Mouse (Mus musculus) hindbrain, embryonic 13.5 days (tissue): ENCODE results near the gene Cd81. TPM values are rescaled to one million over a fixed set of nuclear protein-coding genes. Genes with fewer than 3 reads are reported as not detected.

Source experiments
- ATAC-seq: fragments of 200-750 bp; cut with Nextera tagmentation; 2 replicates; pipeline ENCODE4 v1.8.0; 2017; ENCODE audit warnings: moderate TSS enrichment; ENCODE audit not compliant: low FRiP score
- H3K27ac ChIP-seq: fragments of 300-500 bp; sonication (generic); 2 replicates; pipeline ENCODE4 v1.5.1; 2015; ENCODE audit warnings: inconsistent platforms, mild to moderate bottlenecking, moderate library complexity
- H3K27me3 ChIP-seq: fragments of 300-500 bp; sonication (generic); 2 replicates; pipeline ENCODE4 v1.6.1; 2015; ENCODE audit warnings: mild to moderate bottlenecking, inconsistent platforms
- H3K36me3 ChIP-seq: fragments of 300-500 bp; sonication (generic); 2 replicates; pipeline ENCODE4 v1.6.1; 2015; ENCODE audit warnings: mild to moderate bottlenecking, inconsistent platforms
- H3K4me1 ChIP-seq: fragments of 300-500 bp; sonication (generic); replicated peaks from 2 replicates; pipeline ENCODE4 v1.6.1; 2015; ENCODE audit warnings: inconsistent platforms
- H3K4me2 ChIP-seq: fragments of 300-500 bp; sonication (generic); 2 replicates; pipeline ENCODE4 v1.6.1; 2015; ENCODE audit warnings: inconsistent platforms, mild to moderate bottlenecking, moderate library complexity
- H3K4me3 ChIP-seq: fragments of 300-500 bp; sonication (generic); 2 replicates; pipeline ENCODE4 v1.5.1; 2015; ENCODE audit warnings: mild to moderate bottlenecking, inconsistent platforms
- H3K9ac ChIP-seq: fragments of 300-500 bp; sonication (generic); 2 replicates; pipeline ENCODE4 v1.6.1; 2015; ENCODE audit warnings: mild to moderate bottlenecking, inconsistent platforms
- H3K9me3 ChIP-seq: fragments of 300-500 bp; sonication (generic); 2 replicates; pipeline ENCODE4 v1.6.1; 2016; ENCODE audit warnings: inconsistent platforms
- WGBS: fragments of 180-500 bp; shearing (Covaris S2); methylation state at CpG from one replicate; pipeline ENCODE4 v1.1.7; 2015; 5-methylcytosine and 5-hydroxymethylcytosine counted together
- polyA plus RNA-seq: library from polyadenylated mRNA; unstranded; fragments of >200 nt; fragmentation: Nextera tagmentation; extraction: Ambion mirVana; gene quantifications from 2 replicates; pipeline ENCODE4 v1.2.1, GENCODE M21; 2015

Cd81 gene
- polyA plus RNA-seq, 1 experiment from 2014 or later: 322 TPM

DNA sequence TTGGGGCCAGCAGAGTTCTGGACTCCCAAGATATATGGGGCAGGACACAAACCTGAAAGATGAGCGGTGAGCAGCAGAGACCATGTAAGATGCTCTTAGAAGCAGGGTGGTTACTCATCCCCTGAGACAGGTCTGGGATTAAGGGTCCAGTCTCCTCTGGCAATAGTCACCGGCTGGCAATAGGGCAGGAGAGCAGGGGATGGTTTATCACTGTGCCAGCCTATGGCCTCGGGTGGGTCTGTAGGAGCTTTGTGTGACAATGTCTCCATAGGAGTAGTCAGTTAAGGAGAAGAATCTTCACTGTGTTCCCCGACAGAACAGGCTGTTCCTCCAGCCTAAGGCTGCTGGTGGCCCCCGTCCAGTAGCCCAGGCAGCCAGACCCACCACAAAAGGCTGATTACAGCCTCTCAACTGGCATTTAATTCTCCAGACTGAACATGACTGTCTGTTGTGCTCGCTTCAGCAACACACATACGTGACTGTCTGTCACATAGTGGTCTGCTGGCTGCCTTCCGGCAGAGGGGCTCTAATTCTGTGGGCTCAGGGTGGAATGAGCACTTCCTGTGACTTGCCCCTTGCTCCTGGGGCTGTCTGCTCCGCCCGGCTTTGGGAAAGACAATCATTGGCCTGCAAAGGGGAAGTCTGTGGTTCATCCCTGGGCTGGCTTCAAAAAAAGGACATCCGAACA, 3.1 kb downstream of the Cd81 start:
- WGBS: 80% methylated on average over 11 of the region's 11 CpGs
- H3K9me3 ChIP-seq: no peaks in the 10 kb centered on the region
- H3K4me3 ChIP-seq: no peak overlapping the region
- peak overlapping the region; percentile 89; the same call in 1 of the 2 replicates for H3K9ac ChIP-seq
- H3K27me3 ChIP-seq: no peaks in the 10 kb centered on the region
- no peaks in the 10 kb centered on the region for H3K36me3 ChIP-seq
- ATAC-seq: no peak
- peak overlapping the region; percentile 88 for H3K4me2 ChIP-seq
- H3K4me1 ChIP-seq: peaks cover 68% of the 10 kb centered on the region
- 0 out of 2 replicates have a peak overlapping the region, but pooled peaks have one; percentile 20 for H3K27ac ChIP-seq

DNA sequence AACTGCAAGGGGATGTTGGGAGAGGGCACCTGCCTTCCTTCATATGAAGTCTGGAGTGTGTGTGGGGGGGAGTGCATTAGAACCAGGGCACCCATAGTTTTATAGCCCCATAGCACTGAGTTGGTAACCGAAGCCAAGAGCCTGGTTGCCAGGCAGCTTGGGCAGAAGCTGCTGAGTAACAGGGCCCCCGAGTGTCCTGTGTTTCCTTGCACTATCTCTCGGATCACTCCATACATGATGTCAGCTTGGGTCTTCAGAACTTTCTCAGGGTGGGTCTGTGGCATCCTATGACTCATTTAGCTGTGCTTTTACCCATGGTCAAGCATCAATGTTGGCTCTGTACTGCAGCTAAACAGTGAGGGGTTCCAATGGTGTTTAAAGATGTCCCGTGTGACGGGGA, 4.5 kb downstream of the Cd81 start:
- Histone ChIP-seq H3K4me3 (no peak overlapping the region), H3K36me3 (0 out of 2 replicates have a peak, but pooled peaks cover 4% of the 10 kb centered on the region), H3K4me1 (peaks cover 68% of the 10 kb centered on the region), H3K9me3 (no peaks in the 10 kb centered on the region), H3K9ac (no peak overlapping the region), H3K4me2 (no peak overlapping the region), H3K27me3 (no peaks in the 10 kb centered on the region), H3K27ac (no peak overlapping the region; the same call in 1 of the 2 replicates)
- WGBS: 92% methylated on average over 5 of the region's 5 CpGs
- no peak for ATAC-seq

DNA sequence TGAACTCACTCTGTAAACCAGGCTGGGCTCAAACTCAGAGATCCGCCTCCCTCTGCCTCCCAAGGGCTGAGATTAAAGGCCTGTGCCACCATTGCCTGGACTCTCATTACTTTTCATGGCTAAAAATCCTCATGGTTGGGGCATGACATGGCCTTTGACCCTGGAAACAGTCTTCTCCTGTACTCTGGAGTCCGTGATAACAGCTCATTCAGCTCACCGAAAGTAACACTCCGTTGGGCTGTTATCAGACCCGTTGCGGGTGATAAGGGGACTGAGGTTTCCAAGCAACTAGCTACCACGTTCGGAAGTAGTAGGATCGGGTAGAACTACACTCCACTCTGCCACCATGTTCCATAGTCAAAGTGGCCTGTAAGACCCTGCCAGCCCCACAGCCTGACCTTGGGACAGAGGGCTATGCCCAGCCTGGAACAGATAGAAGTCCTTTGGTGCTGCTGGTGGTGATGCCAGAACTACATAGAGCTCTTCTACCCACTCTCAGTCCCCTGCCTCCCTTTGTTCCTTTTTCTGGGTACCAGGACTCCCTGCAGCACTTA, 5.2 kb downstream of the Cd81 start:
- Histone ChIP-seq H3K9me3 (no peaks in the 10 kb centered on the region), H3K9ac (no peak overlapping the region), H3K27ac (no peak overlapping the region; the same call in 1 of the 2 replicates), H3K4me3 (no peak overlapping the region), H3K27me3 (no peaks in the 10 kb centered on the region), H3K36me3 (peaks cover 10% of the 10 kb centered on the region), H3K4me2 (no peak overlapping the region), H3K4me1 (peaks cover 63% of the 10 kb centered on the region)
- ATAC-seq: no peak
- WGBS: 86% methylated on average over 9 of the region's 9 CpGs

DNA sequence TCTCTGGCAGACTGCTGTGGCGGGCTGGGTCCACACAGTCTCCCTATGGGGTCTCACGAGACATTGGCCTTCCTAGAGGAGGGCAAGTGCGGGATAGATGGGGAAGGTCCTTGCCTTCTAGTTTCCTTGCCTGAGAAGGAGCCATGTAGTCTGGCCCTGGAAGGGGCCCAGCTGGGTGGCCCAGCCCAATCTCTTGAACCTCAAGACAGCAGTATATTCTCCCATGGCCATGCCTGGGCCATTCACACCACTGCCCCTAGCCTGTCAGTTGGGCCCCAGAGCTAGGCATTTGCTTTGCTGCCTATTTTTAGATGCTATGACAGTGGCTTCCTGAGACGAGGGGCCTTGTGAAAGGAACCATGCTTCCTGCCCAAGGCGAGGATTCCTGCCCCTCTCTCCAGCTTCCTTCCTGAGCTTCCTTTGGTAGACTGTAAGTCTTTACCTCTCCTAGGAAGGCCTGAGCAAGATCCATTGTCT, 5.7 kb downstream of the Cd81 start:
- Histone ChIP-seq H3K9me3 (no peaks in the 10 kb centered on the region), H3K27me3 (no peaks in the 10 kb centered on the region), H3K36me3 (peaks cover 15% of the 10 kb centered on the region), H3K4me1 (peaks cover 65% of the 10 kb centered on the region), H3K4me3 (no peak overlapping the region), H3K27ac (peak overlapping the region; percentile 52; the same call in 1 of the 2 replicates), H3K4me2 (no peak overlapping the region), H3K9ac (no peak overlapping the region)
- 82% methylated on average over 5 of the region's 5 CpGs for WGBS
- no peak for ATAC-seq

DNA sequence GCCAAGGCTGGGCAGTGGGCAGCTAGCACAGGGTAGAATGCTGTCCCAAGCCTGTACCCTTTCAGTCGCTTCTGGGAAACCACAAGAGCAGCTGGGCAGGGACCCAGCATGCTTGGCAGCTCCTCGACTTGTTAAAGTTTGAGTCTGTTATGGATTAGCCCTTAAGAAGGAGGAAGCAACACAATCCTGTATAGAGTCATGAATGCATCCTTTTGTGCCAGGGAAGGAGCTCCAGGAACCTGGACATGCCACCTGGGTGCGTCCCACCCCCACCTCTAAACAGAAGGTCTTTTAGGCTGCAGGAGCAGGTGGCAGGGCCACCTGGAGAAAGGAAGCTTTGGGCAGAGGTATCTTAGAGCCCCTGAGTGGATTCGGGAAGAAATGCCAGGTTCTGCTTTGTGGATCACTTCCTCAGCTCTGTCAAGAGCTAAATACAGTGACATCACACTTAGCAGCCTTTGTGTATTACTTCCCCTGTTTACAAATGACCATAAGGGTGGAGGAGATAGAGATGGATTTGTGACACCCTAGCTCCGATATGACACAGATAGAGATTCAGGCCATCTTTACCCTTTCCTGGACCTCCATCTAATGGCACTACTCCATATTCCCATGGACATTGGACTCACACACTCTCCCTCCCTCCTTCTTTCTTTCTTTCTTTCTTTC, 6.8 kb downstream of the Cd81 start:
- WGBS: 85% methylated on average over 5 of the region's 5 CpGs
- Histone ChIP-seq H3K36me3 (peaks cover 26% of the 10 kb centered on the region), H3K27ac (peak overlapping the region; percentile 52; the same call in 1 of the 2 replicates), H3K4me1 (peaks cover 64% of the 10 kb centered on the region), H3K4me2 (no peak overlapping the region), H3K4me3 (no peak overlapping the region), H3K9me3 (no peaks in the 10 kb centered on the region), H3K27me3 (no peaks in the 10 kb centered on the region), H3K9ac (0 out of 2 replicates have a peak overlapping the region, but pooled peaks have one; percentile 26)
- ATAC-seq: no peak

DNA sequence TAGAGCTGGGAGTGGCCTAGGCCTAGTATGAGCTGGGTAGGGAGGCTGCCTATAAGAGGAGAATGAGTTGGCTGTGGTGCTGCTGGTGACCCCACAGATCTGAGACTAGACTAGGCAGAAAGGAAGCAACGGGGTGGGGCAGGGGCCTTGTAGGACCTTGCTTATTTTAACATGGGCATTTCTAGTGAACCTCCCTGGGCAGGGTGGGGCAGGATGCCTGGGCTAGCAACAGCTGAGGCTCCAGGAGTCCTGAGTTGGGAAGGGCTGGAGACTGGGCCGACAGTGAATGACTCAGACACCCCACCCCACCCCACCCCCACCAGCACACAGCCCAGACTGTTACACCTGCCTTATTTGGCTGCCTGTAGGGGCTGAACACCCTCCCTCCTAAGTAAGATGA, 10.2 kb downstream of the Cd81 start:
- no peaks in the 10 kb centered on the region for H3K27me3 ChIP-seq
- H3K36me3 ChIP-seq: peaks cover 60% of the 10 kb centered on the region
- no peak overlapping the region for H3K4me2 ChIP-seq
- 72% methylated on average over 2 of the region's 2 CpGs for WGBS
- ATAC-seq: no peak
- H3K9ac ChIP-seq: no peak overlapping the region
- H3K4me1 ChIP-seq: peaks cover 35% of the 10 kb centered on the region
- no peak overlapping the region for H3K27ac ChIP-seq
- no peaks in the 10 kb centered on the region for H3K9me3 ChIP-seq
- H3K4me3 ChIP-seq: no peak overlapping the region

DNA sequence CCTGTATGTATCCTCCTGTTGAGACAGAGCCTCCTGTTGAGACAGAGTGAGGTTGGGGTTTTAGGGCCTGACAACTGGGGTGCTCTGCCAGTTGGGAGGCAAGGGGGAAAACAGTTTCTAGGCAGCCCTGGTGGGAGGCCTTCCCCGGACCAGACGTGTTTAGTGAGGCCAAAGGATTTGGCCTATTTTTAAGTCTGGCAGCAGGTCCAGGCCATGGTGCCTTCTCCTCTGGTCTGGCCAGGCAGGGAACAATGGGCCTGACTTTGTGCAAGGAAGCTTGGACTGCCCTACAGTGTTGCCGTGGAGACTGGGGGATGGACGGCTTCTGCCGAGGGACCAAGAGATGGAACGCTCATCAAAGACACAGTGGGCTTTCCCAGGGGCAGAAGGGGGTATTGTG, 11.7 kb downstream of the Cd81 start:
- no peak overlapping the region for H3K4me2 ChIP-seq
- no peak overlapping the region for H3K4me3 ChIP-seq
- 0 out of 2 replicates have a peak overlapping the region, but pooled peaks have one; percentile 29 for H3K9ac ChIP-seq
- peaks cover 61% of the 10 kb centered on the region for H3K36me3 ChIP-seq
- H3K9me3 ChIP-seq: no peaks in the 10 kb centered on the region
- peaks cover 31% of the 10 kb centered on the region for H3K4me1 ChIP-seq
- H3K27ac ChIP-seq: peak overlapping the region; percentile 23; the same call in 1 of the 2 replicates
- 38% methylated on average over 6 of the region's 6 CpGs for WGBS
- no peak for ATAC-seq
- H3K27me3 ChIP-seq: no peaks in the 10 kb centered on the region

DNA sequence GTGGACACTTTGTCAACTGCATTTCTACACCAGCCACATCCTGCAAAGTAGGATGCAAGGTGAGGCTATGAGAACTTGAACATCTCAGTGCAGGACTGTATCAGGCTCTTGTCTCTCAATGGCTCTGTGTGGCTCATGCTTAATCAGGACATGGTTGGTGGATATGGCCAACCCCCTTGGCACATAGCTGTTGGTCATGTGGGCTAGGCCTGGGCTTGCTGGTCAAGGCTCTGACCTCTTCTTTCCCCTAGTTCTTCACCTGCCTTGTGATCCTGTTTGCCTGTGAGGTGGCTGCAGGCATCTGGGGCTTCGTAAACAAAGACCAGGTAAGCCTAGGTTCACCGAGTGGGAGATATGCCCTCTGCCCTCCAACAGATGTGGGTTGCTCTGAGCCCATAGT, 13.2 kb downstream of the Cd81 start:
- Histone ChIP-seq H3K4me3 (no peak overlapping the region), H3K36me3 (peaks cover 61% of the 10 kb centered on the region), H3K4me1 (peaks cover 37% of the 10 kb centered on the region), H3K9me3 (no peaks in the 10 kb centered on the region), H3K27me3 (no peaks in the 10 kb centered on the region), H3K9ac (no peak overlapping the region), H3K4me2 (no peak overlapping the region), H3K27ac (no peak overlapping the region)
- ATAC-seq: no peak
- WGBS: 89% methylated on average over 2 of the region's 2 CpGs

DNA sequence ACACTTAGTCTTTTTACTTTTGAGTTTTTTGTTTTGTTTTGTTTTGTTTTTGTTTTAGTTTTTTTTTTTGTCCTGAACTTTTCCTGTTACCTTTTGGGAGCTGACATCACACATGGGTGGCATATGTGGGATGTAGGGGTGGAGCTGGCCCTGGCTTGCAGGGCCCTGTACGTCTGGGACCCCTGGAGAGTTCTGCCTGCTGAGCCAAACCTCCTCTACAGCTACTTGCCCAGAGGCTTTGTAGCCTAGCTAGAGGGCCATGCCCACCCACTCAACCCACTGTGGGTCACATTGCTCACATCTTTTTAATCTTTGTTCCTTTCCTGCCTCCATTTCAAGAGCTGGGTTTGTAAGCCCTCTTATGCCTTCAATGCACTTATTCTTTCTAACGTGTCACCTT, 14.9 kb downstream of the Cd81 start:
- Histone ChIP-seq H3K9ac (peak overlapping the region; percentile 75), H3K4me1 (peaks cover 44% of the 10 kb centered on the region)

DNA sequence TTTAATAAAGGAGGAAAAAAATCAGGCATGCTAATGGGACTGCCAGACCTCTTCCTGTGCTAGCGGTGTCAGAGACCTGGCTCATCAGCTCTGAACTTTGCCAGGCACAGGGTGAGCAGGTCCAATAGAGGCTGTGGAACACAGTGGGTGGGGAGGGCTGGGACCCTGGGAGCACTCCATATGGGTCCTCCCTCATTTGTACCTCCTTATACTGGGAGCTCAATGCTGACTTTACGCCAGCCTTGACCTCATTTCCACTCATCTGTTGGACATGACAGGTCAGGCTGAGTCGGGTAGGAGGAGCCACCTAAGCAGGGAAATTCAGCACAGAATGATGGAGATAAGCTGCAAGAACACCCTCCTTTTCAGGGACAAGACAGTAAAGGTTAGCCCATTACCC, 15.4 kb downstream of the Cd81 start:
- H3K9ac ChIP-seq: peak overlapping the region; percentile 75
- peak overlapping the region; percentile 44 for H3K4me3 ChIP-seq
- peak overlapping the region; percentile 100 for H3K4me2 ChIP-seq
- no peak for ATAC-seq
- peaks cover 50% of the 10 kb centered on the region for H3K36me3 ChIP-seq
- H3K27me3 ChIP-seq: no peaks in the 10 kb centered on the region
- H3K27ac ChIP-seq: peak overlapping the region; percentile 98
- WGBS: 69% methylated on average over 3 of the region's 3 CpGs
- H3K4me1 ChIP-seq: peaks cover 44% of the 10 kb centered on the region
- no peaks in the 10 kb centered on the region for H3K9me3 ChIP-seq

More for the DNA sequence above, 14.9 kb downstream of the Cd81 start:
- WGBS: 60% methylated on average over 2 of the region's 2 CpGs
- Histone ChIP-seq H3K4me2 (peak overlapping the region; percentile 100; the same call in 1 of the 2 replicates), H3K27ac (peak overlapping the region; percentile 98), H3K27me3 (no peaks in the 10 kb centered on the region), H3K4me3 (no peak overlapping the region), H3K36me3 (peaks cover 54% of the 10 kb centered on the region), H3K9me3 (no peaks in the 10 kb centered on the region)
- no peak for ATAC-seq

DNA sequence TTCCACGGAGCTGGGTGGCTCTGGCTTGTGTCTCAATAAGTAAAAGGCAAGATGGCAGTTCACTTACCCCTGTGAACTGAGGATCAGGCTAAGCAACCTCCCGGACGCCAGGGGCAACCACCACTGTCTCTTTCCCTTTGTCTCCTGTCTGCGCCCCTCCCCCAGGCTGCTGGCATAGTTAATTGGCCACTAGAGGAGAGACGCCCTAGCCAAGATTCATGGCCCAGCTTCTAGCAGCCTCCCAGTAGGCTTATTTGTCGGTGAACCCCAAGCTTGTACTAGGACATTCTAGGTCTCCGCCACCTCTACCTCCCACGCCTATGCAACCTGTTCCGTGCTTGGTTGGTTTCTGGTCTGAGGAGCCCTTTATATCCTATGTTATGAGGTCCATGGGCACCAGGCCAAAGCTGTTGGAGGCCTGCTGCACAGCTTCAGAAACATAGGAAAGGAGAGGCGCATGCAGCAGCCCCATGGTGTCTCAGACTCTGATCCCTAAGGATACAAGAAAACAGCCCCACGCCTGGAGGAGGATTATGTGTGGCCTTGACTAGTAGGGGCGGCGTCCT, 15.9 kb downstream of the Cd81 start:
- no peaks in the 10 kb centered on the region for H3K9me3 ChIP-seq
- 41% methylated on average over 13 of the region's 13 CpGs for WGBS
- peak overlapping the region; percentile 44 for H3K4me3 ChIP-seq
- H3K27ac ChIP-seq: peak overlapping the region; percentile 98
- peaks cover 45% of the 10 kb centered on the region for H3K36me3 ChIP-seq
- peaks cover 40% of the 10 kb centered on the region for H3K4me1 ChIP-seq
- H3K4me2 ChIP-seq: peak overlapping the region; percentile 100
- peak; percentile 0; the same call in 1 of the 2 replicates for ATAC-seq
- peak overlapping the region; percentile 75 for H3K9ac ChIP-seq
- H3K27me3 ChIP-seq: no peaks in the 10 kb centered on the region
